Mouse (Mus musculus) liver, postnatal 0 days (tissue): ENCODE measurements around the gene Wasf2. TPM values are rescaled to one million over a fixed set of nuclear protein-coding genes. Genes with fewer than 3 reads are reported as not detected.

Source experiments
- ATAC-seq: fragments of 200-750 bp; cut with Nextera tagmentation; 2 replicates; pipeline ENCODE4 v1.8.0; 2017; ENCODE audit warnings: mild to moderate bottlenecking, moderate library complexity
- DNase-seq: peaks from one replicate; pipeline ENCODE4 v3.0.0-alpha.2; 2016
- H3K27ac ChIP-seq: fragments of 300-500 bp; sonication (generic); 2 replicates; pipeline ENCODE4 v1.5.1; 2014; ENCODE audit warnings: antibody characterized with exemption, moderate library complexity, mild to moderate bottlenecking, low read depth
- H3K27me3 ChIP-seq: fragments of 300-500 bp; sonication (generic); 2 replicates; pipeline ENCODE4 v1.6.1; 2014; ENCODE audit warnings: low read length, control low read depth, mixed read lengths; ENCODE audit not compliant: insufficient read depth
- H3K36me3 ChIP-seq: fragments of 300-500 bp; sonication (generic); replicated peaks from 2 replicates; pipeline ENCODE4 v1.6.1; 2014; ENCODE audit warnings: mild to moderate bottlenecking, control low read depth, low read length, moderate library complexity, mixed read lengths; ENCODE audit not compliant: insufficient read depth
- H3K4me1 ChIP-seq: fragments of 300-500 bp; sonication (generic); 2 replicates; pipeline ENCODE4 v1.6.1; 2014; ENCODE audit warnings: antibody characterized with exemption, mild to moderate bottlenecking, control low read depth; ENCODE audit not compliant: insufficient read depth
- H3K4me2 ChIP-seq: fragments of 300-500 bp; sonication (generic); 2 replicates; pipeline ENCODE4 v1.6.1; 2014; ENCODE audit warnings: low read depth, mild to moderate bottlenecking, low read length, moderate library complexity, mixed read lengths
- H3K4me3 ChIP-seq: fragments of 300-500 bp; sonication (generic); 2 replicates; pipeline ENCODE4 v1.5.1; 2014; ENCODE audit warnings: low read depth, low read length
- H3K9ac ChIP-seq: fragments of 300-500 bp; sonication (generic); replicated peaks from 2 replicates; pipeline ENCODE4 v1.6.1; 2014; ENCODE audit warnings: mild to moderate bottlenecking, moderate library complexity
- H3K9me3 ChIP-seq: fragments of 300-500 bp; sonication (generic); 2 replicates; pipeline ENCODE4 v1.6.1; 2016; ENCODE audit warnings: mild to moderate bottlenecking, control low read depth, low read length, mixed read lengths
- CTCF ChIP-seq: sonication (generic); IDR thresholded peaks from 2 replicates; pipeline ENCODE4 v1.5.1; 2016; ENCODE audit warnings: antibody characterized with exemption, low read depth
- EP300 ChIP-seq: IDR thresholded peaks from 2 replicates; pipeline ENCODE4 v1.6.1; 2016; ENCODE audit warnings: antibody characterized with exemption, low read depth, mild to moderate bottlenecking
- WGBS: fragments of 180-500 bp; shearing (Covaris S2); extraction: QIAGEN DNeasy Blood & Tissue Kit; methylation state at CpG from one replicate; pipeline ENCODE4 v1.1.7; 2014; ENCODE audit not compliant: insufficient replicate concordance; 5-methylcytosine and 5-hydroxymethylcytosine counted together
- polyA plus RNA-seq: library from polyadenylated mRNA; unstranded; fragments of >200 nt; fragmentation: Nextera tagmentation; extraction: Ambion mirVana; gene quantifications from 2 replicates; pipeline ENCODE4 v1.2.1, GENCODE M21; 2015

Wasf2 gene
- polyA plus RNA-seq, 1 experiment from 2014 or later: 43.1 TPM

DNA sequence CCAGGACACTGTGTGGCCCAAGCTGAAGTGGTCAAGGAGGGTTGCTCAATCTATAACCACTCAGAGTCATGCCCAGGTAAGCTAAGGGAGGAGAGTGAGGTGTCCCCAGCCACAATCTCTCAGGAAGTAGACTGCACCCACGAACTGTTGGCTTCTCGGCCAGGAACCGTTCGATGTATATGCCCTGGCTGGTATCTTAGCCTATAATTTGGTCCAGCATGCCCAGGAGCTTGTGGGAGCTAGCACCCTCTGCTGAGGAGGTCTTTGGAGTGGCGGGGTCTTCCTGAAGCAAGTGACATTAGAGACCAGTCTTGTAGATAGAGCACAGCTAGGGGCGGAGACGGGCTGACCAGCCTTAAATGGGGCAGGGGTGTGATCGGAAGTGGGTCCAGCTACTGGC, 91.4 kb downstream of the Wasf2 start:
- peaks cover 17% of the 10 kb centered on the region; the same call in 1 of the 2 replicates for H3K27me3 ChIP-seq

DNA sequence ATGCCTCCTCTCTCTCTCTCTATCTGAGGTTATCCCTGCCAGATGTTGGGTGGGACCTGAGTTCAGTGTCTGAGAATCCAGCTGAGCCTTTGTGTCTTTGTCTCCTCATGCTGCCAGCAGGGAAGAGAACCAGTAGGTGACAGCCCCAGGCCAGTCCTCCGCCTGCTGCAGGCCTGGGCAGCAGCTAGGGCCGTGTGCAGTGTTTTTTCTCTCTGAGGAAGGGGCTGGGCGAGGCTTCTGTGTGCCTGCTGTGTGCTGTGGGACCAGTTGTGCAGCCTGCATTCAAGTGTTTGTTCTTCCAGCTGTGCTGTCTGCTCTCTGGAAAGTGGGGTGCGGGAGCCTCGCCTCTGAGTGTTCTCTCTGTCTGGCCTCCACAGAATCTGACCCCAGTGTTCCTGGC, 93.6 kb downstream of the Wasf2 start:
- H3K9ac ChIP-seq: no peak overlapping the region
- peaks cover 14% of the 10 kb centered on the region; the same call in 1 of the 2 replicates for H3K27me3 ChIP-seq
- TF ChIP-seq EP300 (no peak), CTCF (no peak)
- H3K4me3 ChIP-seq: no peak overlapping the region
- H3K4me1 ChIP-seq: no peaks in the 10 kb centered on the region
- 63% methylated on average over 4 of the region's 5 CpGs for WGBS
- no peaks in the 10 kb centered on the region for H3K36me3 ChIP-seq
- ATAC-seq: no peak
- no peaks in the 10 kb centered on the region for H3K9me3 ChIP-seq
- no peak overlapping the region for H3K27ac ChIP-seq
- no peak overlapping the region for H3K4me2 ChIP-seq
- DNase-seq: no peak

More for the DNA sequence above, 91.4 kb downstream of the Wasf2 start:
- ATAC-seq: no peak
- DNase-seq: no peak
- Histone ChIP-seq H3K27ac (no peak overlapping the region), H3K4me2 (no peak overlapping the region), H3K9ac (no peak overlapping the region), H3K9me3 (no peaks in the 10 kb centered on the region), H3K4me3 (no peak overlapping the region), H3K4me1 (no peaks in the 10 kb centered on the region), H3K36me3 (no peaks in the 10 kb centered on the region)
- 71% methylated on average over 8 of the region's 8 CpGs for WGBS
- TF ChIP-seq CTCF (no peak), EP300 (no peak)

DNA sequence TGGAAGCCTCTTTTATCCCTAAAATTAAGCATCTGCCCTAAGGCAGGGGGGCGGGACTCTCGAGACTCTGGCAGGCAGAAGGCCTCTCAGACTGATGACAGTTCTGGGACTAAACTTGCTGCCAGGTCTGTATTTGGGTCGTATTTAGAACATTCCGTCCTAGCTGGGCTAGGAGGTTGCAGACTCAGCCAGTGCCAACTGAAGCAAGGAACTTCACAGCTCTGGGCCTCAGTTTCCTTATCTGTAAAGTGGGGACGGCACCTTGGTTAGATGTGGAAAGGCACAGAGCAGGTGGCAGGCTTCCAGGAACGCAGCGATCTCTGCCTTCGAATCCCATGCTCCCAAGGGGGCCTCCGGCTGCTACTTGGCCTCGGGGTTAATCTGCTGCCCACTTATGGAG, 95.8 kb downstream of the Wasf2 start:
- H3K9me3 ChIP-seq: no peaks in the 10 kb centered on the region
- 74% methylated on average over 10 of the region's 10 CpGs for WGBS
- ATAC-seq (no peak), DNase-seq (no peak)
- peaks cover 14% of the 10 kb centered on the region; the same call in 1 of the 2 replicates for H3K27me3 ChIP-seq
- H3K9ac ChIP-seq: no peak overlapping the region
- no peak overlapping the region for H3K27ac ChIP-seq
- H3K4me2 ChIP-seq: no peak overlapping the region
- no peaks in the 10 kb centered on the region for H3K4me1 ChIP-seq
- TF ChIP-seq EP300 (no peak), CTCF (no peak)
- H3K36me3 ChIP-seq: no peaks in the 10 kb centered on the region
- H3K4me3 ChIP-seq: no peak overlapping the region

DNA sequence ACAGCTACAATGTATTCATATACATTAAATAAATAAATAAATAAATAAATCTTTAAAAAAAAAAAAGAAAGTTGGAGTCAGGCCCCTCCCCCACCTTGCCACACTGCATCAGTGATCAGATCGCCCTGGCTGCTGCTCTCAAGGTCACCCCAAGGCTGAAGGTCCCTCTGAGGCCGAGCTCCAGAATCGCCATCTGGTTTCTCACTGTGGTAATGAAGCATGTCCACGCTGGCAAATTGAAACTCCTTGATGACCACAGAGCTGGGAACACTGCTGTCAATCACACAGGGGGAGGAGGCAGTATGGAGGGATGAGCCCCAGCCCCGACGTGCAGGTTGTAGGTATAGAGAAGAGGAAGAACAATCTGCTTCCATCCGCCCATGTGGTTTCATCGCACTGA, 97.3 kb downstream of the Wasf2 start:
- H3K9ac ChIP-seq: no peak overlapping the region
- 53% methylated on average over 8 of the region's 8 CpGs for WGBS
- H3K4me3 ChIP-seq: no peak overlapping the region
- no peak overlapping the region for H3K4me2 ChIP-seq
- no peaks in the 10 kb centered on the region for H3K9me3 ChIP-seq
- TF ChIP-seq EP300: no peak
- TF ChIP-seq CTCF: no peak
- H3K27ac ChIP-seq: no peak overlapping the region
- ATAC-seq: no peak
- no peaks in the 10 kb centered on the region for H3K27me3 ChIP-seq
- no peak for DNase-seq
- no peaks in the 10 kb centered on the region for H3K4me1 ChIP-seq
- no peaks in the 10 kb centered on the region for H3K36me3 ChIP-seq

DNA sequence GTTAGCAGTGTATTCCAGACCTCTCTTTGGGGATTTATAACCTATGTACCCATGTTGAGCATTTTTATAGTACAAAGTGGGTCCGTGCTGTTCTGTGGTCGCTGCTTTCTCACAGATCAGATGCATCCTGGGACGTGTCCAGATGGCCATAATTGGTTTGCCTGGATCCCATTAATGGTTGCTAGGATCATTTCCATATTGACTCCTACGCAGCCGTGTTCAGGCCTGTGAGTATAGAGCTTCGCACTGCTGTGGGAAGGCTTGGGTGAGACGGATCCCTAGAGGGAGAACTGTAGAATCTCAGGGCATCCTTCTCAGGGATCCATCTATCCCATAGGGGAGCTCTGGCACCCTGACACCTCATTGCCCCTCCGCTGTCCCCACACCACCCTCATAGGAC, 99.3 kb downstream of the Wasf2 start:
- Histone ChIP-seq H3K9ac (no peak overlapping the region), H3K4me2 (no peak overlapping the region), H3K4me1 (no peaks in the 10 kb centered on the region; the same call in 1 of the 2 replicates), H3K4me3 (no peak overlapping the region), H3K9me3 (no peaks in the 10 kb centered on the region), H3K27me3 (no peaks in the 10 kb centered on the region), H3K36me3 (no peaks in the 10 kb centered on the region), H3K27ac (no peak overlapping the region)
- no peak for DNase-seq
- TF ChIP-seq CTCF (no peak), EP300 (no peak)
- ATAC-seq: no peak
- WGBS: 76% methylated on average over 8 of the region's 8 CpGs

DNA sequence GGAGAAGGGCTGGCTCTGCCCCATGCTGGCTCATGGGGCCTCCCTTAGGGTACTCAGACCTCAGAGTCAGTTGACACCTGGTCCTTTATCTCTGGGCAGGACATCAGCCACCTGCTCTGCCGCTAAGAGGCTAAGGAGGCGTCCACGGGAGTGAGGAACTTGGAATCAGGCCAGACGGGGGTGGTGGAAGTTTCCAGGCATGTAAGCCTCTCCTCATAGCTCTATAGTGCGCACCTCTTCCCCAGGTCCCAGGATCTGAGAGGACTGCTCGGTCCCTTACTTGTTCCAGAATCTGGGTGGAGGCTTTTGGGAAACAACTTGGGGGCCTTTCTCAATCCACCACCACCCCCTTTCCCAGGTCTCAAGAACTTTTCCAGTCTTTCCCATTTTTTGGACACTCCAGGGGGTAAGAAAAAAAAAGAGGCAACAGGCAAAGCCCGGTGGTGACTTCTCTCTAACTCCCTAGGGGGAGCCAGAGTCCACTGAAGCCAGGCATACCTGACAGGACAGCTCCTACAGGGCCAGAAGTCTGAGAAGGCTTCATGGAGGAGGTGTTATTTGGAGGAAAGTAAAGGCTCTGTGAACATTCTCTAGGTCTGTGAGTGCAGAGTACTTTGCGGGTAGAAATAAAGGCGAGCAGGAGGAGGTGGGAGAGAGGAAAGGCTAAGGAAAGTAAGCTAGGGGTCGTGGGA, 103.1 kb downstream of the Wasf2 start:
- Histone ChIP-seq H3K36me3 (no peaks in the 10 kb centered on the region), H3K4me2 (no peak overlapping the region), H3K4me3 (no peak overlapping the region), H3K9me3 (no peaks in the 10 kb centered on the region), H3K27me3 (no peaks in the 10 kb centered on the region), H3K27ac (no peak overlapping the region), H3K4me1 (no peaks in the 10 kb centered on the region; the same call in 1 of the 2 replicates), H3K9ac (no peak overlapping the region)
- TF ChIP-seq EP300 (no peak), CTCF (peak; percentile 83)
- ATAC-seq (peak; percentile 58), DNase-seq (peak; percentile 61)
- 37% methylated on average over 10 of the region's 10 CpGs for WGBS

DNA sequence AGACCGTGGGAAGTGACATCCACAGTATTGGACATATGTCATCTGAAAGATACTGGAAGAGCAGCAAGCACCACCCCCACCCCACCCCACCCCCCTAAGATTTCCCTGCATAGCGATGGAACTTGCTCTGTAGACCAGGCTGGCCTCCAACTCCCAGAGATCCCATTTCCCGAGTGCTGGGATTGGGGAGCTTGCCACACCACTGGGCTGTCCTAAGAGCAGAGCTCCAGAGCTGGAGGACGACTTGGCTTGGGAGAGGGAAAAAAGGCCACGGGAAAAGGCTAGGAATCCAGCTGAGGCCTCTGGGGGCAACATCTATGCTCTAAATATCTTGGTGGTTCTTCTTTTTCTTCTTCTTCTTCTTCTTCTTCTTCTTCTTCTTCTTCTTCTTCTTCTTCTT, 104.5 kb downstream of the Wasf2 start:
- Histone ChIP-seq H3K4me1 (peaks cover 6% of the 10 kb centered on the region), H3K27me3 (no peaks in the 10 kb centered on the region), H3K36me3 (no peaks in the 10 kb centered on the region), H3K9ac (no peak overlapping the region), H3K4me3 (no peak overlapping the region), H3K9me3 (no peaks in the 10 kb centered on the region), H3K4me2 (no peak overlapping the region), H3K27ac (no peak overlapping the region)
- DNase-seq: no peak
- 72% methylated on average over 4 of the region's 5 CpGs for WGBS
- ATAC-seq: no peak
- no peak for TF ChIP-seq CTCF
- no peak for TF ChIP-seq EP300
